Mouse (Mus musculus): ENCODE results near the gene Dcun1d4.

The Dcun1d4 gene

DNA sequence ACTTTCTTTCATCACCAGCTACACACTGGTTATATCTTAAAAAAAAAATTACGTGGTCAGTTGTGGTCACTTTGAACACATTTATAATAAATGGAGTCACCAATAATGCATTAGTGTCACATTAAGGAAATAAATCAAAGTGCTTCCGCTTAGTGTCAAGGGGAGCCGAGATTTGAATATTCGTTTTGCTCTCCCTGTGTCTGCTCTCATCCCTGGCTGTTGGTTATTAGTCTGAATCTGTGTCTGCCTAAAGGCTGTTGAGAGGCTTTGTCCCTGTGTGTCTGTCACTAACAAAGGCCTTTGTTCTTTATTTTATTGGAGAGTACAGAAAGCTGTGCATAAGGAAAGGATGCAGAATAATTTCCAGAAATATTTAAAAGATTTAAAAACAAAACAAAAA is 105.8 kb downstream of the Dcun1d4 start:
- DNase-seq (ENCODE audit: low read depth in 2 of 2, low spot score in 2 of 2), result no peak

DNA sequence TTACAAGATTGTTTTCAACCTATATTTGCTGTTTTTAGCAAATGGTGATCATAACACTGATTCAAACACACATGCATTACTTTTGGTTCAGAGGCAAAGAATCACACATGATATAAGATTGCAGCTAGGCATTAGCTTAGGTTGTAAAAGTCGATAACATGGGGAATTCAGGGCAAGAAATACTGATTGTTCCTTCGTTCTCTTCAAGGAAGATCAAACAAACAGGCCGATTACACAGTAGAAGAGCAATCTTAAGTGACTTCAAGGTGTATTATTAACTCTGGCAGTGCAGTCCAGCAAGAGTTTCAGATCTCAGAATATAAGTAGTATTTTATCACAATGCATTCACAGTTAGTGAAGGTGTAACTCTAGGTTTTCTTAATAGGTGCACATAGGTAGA is 106.3 kb downstream of the Dcun1d4 start:
- DNase-seq (ENCODE audit: low read depth in 2 of 2, low spot score in 2 of 2), result no peak

DNA sequence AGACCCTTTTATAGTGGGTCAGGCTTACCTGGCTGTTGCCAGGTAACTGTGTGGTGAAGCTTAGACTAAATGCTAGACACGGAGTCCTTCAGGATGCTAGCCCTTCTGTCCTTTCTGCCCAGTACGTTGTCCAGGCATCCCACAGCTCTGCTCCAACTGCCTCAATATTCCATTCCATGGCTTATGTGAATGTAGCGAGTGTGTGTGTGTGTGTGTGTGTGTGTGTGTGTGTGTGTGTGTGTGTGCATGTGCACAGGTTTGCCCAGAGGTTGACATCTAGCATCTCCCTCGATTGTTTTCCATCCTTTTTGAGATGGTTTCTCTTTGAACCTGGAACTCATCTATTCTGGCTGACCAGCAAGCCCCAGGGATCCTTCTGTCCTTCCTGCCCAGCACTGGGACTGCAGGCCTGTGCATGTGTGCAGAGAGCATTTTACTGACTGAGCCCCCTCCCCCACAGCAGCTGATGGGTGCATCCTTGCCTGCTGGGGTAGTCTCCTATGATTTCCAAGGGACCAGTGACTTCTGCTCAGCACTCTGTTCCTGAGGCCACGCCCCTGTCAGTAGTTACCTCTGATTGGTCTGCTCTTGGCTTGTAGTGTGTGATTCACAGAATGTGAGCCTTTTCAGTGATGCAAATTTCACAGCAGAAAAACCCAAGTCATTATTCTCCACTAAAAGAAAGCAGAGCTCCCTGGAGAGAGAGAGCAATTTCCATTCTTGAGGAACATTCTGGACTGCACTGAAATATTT is 118.3 kb downstream of the Dcun1d4 start:
- no peak for DNase-seq (ENCODE audit: low read depth in 2 of 2, low spot score in 2 of 2)

DNA sequence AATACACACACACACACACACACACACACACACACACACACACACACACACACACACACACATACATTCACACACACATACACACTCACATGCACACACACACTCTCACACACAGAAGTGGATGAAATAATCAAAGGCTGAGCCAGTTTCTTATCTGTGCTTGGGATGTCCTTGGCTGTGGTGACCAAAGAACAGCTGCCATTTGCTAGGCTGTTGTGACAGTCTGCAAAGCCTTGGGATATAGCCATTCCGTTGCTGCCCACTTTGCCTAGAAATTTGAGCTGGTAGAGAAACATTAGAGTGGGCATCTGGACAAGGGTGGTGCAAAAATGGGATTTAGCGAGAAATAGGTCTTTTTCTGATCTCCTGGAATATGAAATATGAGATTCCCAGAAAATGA is 119.2 kb downstream of the Dcun1d4 start:
- no peak for DNase-seq (ENCODE audit: low read depth in 2 of 2, low spot score in 2 of 2)

DNA sequence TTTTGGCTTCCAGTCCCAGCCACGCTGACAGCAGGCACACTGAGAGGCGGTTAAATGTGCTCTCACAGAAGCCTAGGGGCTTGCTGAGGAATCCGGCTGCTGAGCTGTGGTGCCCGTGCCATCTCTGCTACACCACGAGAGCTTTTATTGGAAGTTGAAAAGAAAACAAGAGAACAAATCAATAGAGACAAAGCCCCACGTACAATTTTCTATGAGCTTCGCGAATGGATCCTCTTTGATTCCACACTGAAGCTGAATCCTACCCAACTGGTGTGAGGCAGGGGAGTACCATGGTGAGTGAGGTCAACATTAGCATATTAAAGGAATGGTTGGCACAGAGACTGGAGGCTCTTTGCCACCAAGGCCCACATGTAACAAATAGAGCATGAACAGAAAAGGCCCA is 120.6 kb downstream of the Dcun1d4 start:
- no peak for DNase-seq (ENCODE audit: low read depth in 2 of 2, low spot score in 2 of 2)

DNA sequence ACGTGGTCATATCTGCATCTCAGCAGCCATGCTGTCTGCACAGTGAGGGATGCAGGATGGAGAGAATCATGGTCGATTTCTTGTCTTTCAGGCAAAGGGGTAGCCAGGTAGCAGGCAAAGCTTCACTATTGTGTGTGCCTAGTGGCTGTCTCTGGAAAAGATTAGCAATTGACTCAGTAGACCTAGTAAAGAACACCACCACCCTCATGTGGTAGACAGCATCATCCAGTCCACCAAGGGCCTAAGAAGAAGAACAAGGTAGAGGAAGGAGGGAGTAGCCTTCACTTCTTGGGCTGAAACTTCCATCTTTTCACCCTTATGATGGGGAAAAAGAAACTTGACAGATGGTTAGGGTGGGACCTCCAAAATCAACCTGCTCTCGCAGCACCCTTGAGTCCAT is 122.1 kb downstream of the Dcun1d4 start:
- DNase-seq (ENCODE audit: low read depth in 2 of 2, low spot score in 2 of 2), result no peak

DNA sequence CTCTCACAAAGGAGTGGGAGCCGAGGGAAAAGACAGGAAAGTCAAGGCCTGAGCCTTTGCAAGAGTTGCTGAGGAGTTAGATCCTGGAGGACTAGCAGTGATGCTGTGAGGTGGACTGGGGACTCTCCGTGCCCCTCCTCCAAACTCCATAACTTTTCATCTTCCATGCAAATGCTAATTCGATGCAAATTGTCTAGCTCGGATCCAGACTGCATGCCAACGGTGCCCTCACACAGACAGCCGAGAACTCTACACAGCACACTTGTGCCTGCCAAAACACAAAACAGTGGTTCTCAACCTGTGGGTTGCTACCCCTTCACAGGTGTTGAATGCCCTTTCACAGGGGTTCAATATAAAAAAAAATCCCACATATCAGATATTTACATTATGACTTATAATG is 123.7 kb downstream of the Dcun1d4 start:
- DNase-seq (ENCODE audit: low read depth in 2 of 2, low spot score in 2 of 2), result no peak

DNA sequence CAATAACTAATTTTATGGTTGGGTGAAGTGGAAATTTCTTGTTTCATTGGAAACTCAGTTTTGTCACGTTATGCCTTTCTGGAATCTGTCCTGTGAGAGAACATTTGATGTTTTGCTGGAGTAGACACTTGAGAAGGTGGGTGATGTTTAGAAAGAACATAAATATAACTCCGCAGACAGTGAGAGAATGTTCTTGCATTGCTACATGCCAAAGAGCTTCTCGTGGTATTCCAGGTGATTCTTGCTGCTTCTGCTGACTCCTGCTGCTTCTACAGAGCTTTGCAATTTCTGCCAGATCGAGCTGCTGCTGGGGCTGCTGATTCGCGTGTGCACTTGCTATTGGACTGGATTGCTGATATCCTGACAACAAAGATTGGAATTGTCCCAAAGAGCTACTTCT is 124.2 kb downstream of the Dcun1d4 start:
- no peak for DNase-seq (ENCODE audit: low read depth in 2 of 2, low spot score in 2 of 2)

Data from CD8-positive naive resting alpha-beta T cell, adult 2 months (primary cell).